Mouse (Mus musculus) cerebellum, adult 11 months (tissue): Measurements from ENCODE around the gene Srebf1.
A peak's percentile ranks its signal among the peaks of the same experiment; 100 is the strongest.

ENCODE experiments used
- DNase-seq: peaks from one replicate; pipeline ENCODE4 v3.0.0; 2022

The Srebf1 gene

GRCm38 (mm10) chr11:60202710-60203638 is 19.4 kb downstream of the Srebf1 start:
- peak; percentile 57 for DNase-seq

GRCm38 (mm10) chr11:60200384-60200783 is 22.0 kb downstream of the Srebf1 start:
- DNase-seq: no peak

- DNase-seq: peak; percentile 91
These were observed 22.6 kb downstream of the Srebf1 start for GRCm38 (mm10) chr11:60199702-60200184.

DNA sequence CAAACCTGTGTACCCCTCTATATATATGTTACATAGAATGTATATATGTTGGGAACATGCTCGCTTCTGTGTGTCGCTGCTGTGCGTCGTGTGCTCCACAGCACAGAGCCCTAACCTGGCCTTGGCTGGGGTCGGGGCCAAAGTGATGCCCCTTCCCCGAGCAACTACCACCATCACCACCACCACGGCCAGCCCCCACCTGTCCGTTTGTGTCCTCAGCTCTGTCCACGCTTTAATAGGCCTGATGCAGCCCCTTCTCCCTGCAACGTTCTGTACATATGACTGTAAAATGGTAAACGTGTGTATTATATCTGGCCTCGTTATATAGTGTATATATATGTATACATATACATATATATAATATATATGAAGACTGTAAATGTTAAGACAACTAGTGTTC is 23.7 kb downstream of the Srebf1 start:
- DNase-seq: no peak

DNA sequence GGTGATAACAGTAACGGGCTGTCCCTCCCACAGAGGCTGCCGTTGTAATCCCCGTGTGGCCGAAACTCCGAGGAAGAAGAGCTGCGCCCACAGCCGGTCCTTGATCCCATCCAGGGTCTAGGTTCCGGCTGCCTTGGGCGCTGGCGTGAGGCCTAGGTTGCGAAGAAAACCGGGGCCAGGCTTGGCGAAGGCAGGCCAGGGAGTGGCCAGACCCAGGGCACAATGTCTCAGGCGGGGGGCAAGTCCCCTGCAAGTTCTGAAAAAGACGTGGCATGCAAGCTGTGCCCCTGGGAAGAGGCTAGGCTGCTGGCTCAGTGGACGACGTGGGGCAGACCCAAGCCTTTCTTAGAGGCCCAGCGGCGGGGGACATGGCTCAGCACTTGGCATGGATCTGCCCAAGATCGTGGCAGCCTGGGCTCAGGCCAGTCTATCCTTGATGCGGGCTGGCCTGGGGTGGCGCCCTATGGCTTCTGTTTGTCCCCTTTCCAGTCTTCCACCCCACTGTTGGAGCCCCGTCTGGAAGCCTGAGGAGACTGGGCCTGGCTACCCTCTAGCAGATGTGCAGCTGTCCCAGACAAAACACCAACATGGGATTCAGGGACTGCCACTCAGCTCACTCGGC is 24.3 kb downstream of the Srebf1 start:
- DNase-seq: no peak

DNA sequence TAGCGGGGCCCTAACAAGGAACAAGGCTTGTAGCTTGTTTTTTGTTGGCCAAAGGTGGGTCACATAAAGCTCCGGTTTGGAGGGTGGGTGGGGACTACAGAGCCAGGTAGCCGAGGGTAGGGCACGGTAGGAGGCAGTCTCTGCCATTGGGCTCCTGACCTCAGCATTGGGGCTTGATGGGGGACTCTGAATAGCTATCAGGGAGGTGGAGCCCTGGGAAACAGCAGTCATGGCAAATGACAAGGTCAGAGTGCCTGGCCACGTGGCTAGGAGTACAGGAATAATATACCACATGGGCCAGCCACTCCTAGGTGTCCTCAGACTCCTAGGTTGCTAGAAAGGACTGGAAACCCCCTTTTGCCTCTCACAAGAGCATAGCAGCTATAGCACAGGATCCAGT is 26.0 kb downstream of the Srebf1 start:
- DNase-seq: no peak

DNA sequence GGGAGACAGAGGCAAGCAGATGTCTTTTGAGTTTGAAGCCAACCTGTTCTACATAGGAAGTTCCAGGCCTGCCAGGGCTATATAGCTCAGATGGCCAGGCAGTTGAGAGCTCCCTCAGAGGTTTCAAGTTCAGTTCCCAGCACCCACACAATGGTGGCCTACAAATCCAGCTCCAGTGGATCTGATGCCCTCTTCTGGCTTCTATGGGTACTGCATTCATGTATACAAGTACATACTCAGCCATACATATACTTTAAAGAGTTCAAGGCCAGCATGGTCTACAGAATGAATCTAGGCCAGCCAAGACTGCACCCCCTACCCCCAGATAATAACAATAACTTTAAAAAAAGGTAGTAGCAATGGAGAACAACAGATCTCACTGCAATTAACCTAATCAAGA is 27.3 kb downstream of the Srebf1 start:
- no peak for DNase-seq

DNA sequence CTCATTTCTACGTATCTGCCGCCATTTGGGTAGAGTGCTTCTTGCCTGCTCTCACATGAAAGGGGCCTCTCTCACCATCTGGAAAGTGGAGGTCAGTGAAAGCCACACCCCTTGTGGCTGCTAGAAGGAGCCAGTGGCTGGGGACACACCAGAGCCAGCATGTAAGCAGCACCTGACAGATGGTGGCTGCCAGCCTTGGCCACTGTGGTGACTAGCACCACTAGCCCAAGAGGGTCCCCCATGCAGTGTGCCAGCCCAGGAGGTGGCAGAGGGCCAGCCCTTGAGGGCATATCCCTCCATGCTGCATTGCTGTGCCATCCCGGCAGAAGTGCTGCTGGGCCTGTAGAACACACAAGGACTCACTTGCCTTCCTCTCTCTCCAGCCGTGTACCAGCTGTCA is 28.8 kb downstream of the Srebf1 start:
- no peak for DNase-seq

- no peak for DNase-seq
These were observed 29.8 kb downstream of the Srebf1 start for GRCm38 (mm10) chr11:60192534-60192933.

DNA sequence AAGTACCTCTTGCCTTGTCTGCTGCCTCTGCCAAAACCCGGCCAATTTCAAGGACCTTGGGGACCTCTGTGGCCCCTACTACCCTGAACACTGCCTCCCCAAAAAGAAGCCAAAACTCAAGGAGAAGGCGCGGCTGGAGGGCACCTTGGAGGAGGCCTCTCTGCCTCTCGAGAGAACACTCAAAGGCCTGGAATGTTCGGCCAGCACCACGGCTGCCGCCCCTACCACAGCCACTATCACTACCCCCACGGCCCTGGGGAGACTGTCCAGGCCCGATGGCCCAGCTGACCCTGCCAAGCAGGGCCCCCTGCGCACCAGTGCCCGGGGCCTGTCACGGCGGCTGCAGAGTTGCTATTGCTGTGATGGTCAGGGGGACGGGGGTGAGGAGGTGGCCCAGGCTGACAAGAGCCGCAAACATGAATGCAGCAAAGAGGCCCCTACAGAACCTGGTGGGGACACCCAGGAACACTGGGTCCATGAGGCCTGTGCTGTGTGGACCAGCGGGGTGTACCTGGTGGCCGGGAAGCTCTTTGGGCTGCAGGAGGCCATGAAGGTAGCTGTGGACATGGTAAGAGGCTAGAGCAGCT is 32.2 kb downstream of the Srebf1 start:
- DNase-seq: no peak

DNA sequence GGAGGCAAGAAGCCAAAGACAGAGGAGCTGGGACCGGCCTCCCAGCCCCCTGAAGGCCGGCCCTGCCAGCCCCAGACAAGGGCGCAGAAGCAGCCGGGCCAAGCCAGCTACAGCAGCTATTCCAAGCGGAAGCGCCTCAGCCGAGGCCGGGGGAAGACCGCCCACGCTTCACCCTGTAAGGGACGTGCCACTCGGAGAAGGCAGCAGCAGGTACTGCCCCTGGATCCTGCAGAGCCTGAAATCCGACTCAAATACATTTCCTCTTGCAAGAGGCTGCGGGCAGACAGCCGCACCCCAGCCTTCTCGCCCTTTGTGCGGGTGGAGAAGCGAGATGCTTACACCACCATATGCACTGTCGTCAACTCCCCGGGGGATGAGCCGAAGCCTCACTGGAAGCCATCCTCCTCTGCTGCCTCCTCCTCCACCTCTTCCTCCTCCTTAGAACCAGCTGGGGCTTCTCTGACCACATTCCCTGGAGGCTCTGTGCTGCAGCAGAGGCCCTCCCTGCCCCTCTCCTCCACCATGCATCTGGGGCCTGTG is 32.8 kb downstream of the Srebf1 start:
- DNase-seq: no peak

DNA sequence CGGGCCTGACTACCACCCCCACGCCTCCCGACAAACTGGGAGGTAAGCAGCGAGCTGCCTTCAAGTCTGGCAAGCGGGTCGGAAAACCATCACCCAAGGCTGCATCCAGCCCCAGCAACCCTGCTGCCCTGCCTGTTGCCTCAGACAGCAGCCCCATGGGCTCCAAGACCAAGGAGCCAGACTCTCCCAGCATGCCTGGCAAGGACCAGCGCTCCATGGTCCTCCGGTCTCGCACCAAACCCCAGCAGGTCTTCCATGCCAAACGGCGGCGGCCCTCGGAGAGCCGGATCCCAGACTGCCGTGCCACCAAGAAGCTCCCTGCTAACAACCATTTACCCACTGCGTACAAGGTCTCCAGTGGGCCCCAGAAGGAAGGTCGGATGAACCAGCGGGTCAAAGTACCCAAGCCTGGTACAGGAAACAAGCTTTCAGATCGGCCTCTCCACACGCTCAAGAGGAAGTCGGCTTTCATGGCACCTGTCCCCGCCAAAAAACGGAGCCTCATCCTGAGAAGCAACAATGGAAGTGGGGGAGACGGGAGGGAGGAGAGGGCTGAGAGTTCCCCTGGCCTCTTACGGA is 34.0 kb downstream of the Srebf1 start:
- DNase-seq: no peak

- no peak for DNase-seq
These were observed 35.3 kb downstream of the Srebf1 start for GRCm38 (mm10) chr11:60187070-60187469.

GRCm38 (mm10) chr11:60185396-60186231 is 36.8 kb downstream of the Srebf1 start:
- DNase-seq: no peak

GRCm38 (mm10) chr11:60184346-60185325 is 37.7 kb downstream of the Srebf1 start:
- DNase-seq: no peak

DNA sequence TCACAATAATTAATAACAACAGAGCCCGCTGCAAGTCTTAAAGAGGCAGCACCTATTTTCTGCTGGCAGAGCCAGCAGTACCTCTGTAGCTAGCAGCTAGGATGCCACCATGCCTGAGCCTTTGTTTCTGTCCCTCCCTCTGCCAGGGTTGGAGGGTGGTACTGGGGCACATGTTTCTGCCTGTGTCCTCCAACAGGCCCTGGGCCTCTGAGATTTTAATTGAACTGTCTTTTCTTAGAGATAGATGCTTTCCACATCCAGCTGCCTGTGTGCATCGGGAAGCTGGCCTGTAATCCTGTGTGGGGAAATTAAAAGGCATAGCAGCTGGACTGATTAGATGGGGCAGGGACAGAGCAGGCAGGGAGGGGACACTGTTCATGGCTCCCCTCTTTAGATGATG is 39.6 kb downstream of the Srebf1 start:
- DNase-seq: no peak

- no peak for DNase-seq
These were observed 40.2 kb downstream of the Srebf1 start for GRCm38 (mm10) chr11:60182116-60182670.

DNA sequence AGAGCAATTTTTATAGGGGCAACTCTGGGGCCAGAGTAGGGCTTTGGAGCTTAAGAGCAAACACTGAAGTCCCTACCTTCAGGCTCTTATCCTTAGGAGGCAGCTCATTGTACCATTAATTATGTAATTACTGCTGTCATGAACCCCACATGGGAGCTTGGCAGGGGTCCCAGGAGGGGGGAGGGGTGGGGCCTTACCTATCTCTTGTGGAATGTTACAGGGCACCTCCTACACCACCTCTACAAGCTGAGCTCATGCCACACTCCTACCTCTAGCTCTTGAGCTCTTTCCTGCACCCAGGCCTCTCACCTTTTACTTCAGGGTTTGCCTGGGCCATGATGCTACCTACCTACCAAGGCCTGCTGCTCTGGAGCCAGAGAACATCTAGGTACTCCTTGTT is 43.9 kb downstream of the Srebf1 start:
- no peak for DNase-seq

DNA sequence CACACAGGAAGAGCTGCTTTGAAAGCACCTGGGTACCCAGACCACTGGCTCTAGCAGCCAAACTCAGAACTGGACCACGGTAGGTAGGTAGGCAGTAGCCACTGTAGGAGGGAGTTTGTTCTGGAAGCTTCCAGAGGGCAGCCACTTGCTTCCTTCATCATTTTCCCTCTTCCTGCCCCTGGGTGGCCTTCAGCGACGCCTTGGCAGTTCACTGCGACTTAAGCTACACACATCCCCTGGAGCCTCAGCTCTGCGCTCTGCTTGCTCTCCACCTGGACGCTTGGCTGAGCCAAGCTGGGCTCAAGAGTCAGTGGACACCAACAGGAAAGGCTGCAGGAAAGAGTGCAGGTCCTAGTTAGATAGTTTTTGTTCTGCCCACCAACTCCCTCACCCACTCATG is 44.4 kb downstream of the Srebf1 start:
- DNase-seq: no peak

DNA sequence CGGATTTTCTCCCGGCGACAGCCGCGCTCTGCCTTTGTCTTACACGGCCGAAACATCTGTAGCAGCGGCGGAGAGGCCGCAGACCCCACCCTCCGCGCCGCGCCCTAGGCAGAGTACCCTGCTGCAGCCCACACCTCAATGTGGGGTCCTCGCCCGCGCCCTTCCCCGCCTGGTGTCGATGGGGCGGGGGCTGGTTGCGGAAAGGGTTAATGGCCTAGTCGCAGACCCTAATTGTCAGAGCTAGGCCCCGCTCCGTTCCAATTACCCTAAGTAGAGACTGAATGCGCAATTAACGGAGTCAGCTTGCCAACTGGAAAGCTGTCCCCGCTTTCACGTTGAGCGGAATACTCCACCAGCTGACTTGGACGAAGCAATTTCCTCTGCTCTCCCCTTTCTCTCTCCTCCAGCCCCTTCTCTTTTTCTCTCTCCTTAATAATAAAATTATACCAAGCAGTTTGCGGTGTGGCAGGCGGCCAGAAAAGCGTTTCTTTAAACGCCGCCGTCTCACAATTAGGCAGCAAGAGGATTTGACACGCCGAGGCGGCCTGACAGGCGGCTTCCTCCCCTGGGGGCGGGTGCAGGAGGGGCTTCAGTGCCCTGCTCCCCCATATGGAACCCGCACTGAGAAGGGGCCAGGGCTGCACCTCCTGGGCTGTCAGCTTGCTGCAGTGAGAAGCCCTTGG is 45.3 kb downstream of the Srebf1 start:
- DNase-seq: peak; percentile 62
